Mouse (Mus musculus) mouse trophoblast stem cell (cell line): ENCODE measurements around the gene Mrpl30.

ENCODE experiments used
- in situ Hi-C, 2 experiments: fragments of 300-500 bp; cut with MseI, MboI; formaldehyde crosslinking; loops; 2 replicates in 1 of 2; 3 replicates in 1 of 2; pipeline ENCODE4 v1.15.1; 2025

Gene Mrpl30

DNA sequence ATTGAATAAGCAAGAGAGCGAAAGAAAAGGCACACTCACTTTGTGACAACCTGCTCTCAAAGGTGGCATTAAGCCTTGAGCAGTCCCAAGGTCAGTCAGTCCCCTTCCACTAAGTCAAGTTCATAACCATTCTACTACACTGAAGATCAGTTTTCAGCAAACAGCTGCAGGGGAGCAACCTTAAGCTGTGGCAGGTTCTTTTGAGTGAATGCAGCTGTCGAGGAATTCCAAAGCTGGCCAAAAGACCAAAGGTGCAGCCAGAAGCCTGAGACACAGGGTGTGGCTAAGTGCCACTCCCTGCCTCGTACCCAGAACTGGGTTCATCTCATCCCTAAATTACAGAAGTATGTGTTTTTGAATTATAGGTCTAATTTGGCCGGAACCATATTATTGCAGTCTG is 9.5 kb downstream of the Mrpl30 start:
- in situ Hi-C loops: no loop called here

DNA sequence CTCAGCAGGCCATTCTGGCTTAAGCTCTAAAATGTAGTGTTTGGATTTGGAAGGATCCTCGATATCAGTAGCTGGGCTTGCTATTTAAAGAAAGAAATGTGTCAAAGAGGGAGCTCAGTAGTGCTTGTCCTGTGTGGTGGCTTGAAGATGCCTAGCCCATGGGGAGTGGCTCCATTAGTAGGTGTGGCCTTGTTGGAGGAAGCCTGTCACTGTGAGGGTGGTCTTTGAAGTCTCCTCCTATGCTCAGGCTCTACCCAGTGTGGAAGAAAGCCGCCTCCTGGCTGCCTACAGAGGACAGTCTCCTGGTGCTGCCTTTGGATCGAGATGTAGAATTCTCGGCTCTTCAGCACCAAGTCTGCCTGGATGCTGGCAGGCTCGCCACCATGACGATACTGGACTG is 10.0 kb downstream of the Mrpl30 start:
- in situ Hi-C loops: no loop called here

DNA sequence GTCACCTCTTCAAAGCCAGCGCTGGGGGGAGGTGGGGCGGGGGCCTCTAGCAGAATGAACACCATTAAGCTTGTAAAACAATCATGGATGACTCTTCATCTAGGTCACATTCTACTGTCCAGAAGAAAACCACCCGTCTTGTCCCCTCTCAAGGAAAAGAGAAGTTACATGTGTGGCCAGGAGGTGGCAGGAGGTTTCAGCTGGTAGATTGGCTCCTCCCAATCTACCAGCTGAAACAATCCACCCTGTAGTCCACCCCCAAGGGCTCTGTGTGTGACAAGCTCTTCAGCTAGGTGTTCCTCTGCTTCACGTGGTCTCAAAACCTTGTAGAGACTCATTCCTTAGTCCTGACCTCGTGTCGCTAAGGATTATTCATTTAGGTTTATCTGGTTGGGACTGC is 12.9 kb downstream of the Mrpl30 start:
- in situ Hi-C loops: no loop called here

DNA sequence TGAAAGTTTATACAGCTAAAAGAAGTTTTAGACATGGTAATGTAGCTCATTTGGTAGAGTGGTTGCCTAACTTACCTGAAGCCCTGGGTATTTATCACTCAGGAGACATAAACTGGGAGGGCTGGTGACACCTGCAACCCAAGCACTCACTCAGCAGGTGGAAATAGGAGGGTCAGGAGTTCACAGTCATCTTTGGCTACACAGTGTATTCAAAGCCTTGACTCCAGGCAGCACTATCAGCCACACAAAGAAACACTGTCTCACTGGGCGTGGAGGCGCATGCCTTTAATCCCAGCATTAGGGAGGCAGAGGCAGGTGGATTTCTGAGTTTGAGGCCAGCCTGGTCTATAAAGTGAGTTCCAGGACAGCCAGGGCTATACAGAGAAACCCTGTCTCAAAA is 22.5 kb downstream of the Mrpl30 start:
- in situ Hi-C loops: no loop called here

DNA sequence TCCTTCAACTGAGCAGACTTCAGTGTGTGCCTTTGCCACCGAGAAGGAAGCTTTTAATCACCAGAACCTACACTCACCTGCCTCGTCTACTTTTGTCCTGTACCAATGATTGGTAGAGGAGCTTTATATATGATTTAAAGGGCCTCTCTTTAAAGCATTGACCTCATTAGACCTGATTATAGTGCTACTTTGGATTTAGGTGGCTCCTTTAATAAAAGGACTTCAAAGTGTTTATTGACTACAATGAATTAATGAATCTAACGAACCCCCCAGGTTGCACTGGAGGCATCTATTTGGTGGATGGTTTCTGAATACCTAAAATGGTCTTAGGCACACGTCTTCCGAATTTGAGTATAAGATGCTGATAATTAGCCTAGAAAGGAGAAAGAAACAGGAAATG is 26.1 kb downstream of the Mrpl30 start, which contains the start of gene Lyg2:
Gene Lyg2 (minus strand): TSS at position 101 of the 400 bp plus-strand sequence.
- in situ Hi-C loops: no loop called here

DNA sequence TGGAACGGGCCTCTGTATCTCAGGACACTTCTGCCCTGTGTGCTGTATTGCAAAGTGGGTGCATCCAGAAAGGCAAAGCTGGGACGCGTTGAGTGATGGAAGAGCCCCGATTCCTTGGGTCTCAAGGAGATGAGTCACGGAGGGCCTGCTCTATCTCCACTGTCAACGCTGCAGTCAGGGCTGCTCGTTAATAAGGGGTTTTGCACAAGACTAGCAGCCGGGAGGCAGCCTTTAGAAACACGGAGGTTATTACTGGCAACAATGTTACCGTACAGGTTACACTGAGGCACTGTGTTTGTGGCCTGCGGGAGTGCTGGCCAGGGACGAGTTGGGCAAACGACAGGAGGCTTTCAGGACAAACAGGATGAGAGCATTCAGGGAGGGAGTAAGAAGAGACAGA is 27.4 kb downstream of the Mrpl30 start:
- in situ Hi-C loops: no loop called here

DNA sequence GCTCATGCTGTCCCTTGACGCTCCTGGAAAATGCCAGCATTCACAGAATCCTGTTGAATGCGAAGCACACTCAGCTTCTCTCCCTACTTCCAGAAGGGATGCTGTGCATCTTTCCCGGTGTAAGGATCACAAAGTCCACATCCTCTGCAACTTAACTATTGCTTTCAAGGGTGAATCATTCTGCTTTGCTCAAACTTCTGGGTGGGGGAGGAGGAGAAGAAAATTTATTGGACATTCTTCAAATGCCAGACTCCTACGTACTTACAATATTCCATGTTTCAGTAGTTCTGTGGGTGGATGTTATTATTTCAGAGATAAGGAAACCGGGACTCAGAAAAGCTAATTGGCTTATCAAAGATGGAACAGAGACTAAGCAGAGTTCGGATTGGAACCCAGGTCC is 27.8 kb downstream of the Mrpl30 start:
- in situ Hi-C loops: no loop called here

DNA sequence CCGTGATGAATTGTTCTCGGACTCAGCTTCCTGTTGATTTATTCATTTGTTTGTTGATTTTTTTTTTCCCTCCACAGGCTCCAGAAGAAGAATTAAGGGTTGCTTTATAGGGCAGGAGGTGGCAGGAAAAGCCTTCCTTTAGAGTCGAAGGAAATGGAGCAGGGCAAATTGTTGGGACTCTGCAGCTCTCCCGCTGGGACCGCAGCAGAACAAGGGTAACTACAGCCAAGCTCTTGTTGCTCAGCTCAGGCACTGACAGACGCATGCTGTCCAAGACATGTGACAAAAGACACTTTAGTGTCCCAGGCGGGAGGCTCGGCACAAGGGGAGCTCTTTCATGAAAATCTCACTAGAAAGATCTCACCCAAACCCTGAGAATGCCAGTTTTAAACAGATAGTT is 32.3 kb downstream of the Mrpl30 start:
- in situ Hi-C loops: no loop called here

DNA sequence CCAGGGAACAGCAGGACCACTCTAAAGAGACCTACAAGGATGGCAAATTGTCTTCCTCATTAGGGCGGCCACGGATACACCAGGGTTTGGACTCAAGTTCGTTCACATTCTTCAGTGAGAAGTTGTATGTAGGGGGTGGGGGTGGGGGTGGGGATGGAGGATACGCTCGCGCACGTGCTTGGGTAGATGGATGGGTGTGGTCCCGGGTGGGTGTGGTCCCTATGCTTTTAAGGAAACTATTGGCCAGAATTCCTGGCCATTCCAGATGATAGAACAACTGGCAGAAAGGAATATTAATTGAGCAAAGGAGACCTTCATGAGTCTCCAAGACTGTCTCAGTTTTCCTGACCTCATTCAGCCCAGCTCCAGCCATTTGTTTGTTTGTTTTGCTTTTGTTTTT is 35.7 kb downstream of the Mrpl30 start:
- in situ Hi-C loops: no loop called here

DNA sequence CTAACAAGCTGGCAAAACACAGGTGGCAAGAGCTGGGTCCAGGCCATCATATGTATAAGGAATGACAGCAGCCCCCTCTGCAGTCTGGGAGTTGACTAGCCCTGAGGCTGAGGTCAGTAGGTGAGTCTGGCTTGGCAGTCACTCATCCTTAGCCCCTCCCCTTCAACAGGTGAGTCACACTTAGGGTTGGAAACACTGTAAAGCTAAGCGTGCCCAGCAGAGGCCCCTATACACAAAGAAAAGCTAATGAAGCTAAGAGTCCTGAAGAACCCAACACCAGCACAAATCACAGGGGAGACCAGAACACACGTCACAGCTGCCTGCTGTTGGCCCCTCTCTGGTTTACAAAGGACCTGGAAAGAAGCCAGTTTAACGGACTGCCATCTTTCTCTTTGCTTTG is 41.5 kb downstream of the Mrpl30 start:
- in situ Hi-C loops: loop anchor here in 1 of 2 experiments (10.0 kb wide), 1 partner anchor 53 kb away; no protein-coding TSS in a partner anchor
